Mouse (Mus musculus) midbrain, postnatal 0 days (tissue): ENCODE data around the gene Gjc2. TPM values are rescaled to one million over a fixed set of nuclear protein-coding genes. Genes with fewer than 3 reads are reported as not detected.

Experiments
- ATAC-seq: fragments of 200-750 bp; cut with Nextera tagmentation; 2 replicates; pipeline ENCODE4 v1.8.0; 2017; ENCODE audit warnings: moderate number of reproducible peaks, mild to moderate bottlenecking, moderate TSS enrichment, moderate library complexity; ENCODE audit not compliant: low FRiP score
- DNase-seq: peaks from one replicate; pipeline ENCODE4 v3.0.0-alpha.2; 2015; ENCODE audit warnings: low spot score
- H3K27ac ChIP-seq: fragments of 300-500 bp; sonication (generic); 2 replicates; pipeline ENCODE4 v1.5.1; 2014; ENCODE audit warnings: low read depth, mild to moderate bottlenecking, low read length, mixed read lengths
- H3K27me3 ChIP-seq: fragments of 300-500 bp; sonication (generic); 2 replicates; pipeline ENCODE4 v1.6.1; 2014; ENCODE audit warnings: low read length, control low read depth, mixed read lengths; ENCODE audit not compliant: insufficient read depth
- H3K36me3 ChIP-seq: fragments of 300-500 bp; sonication (generic); 2 replicates; pipeline ENCODE4 v1.6.1; 2014; ENCODE audit warnings: low read length, control low read depth, mixed read lengths; ENCODE audit not compliant: insufficient read depth
- H3K4me1 ChIP-seq: fragments of 300-500 bp; sonication (generic); 2 replicates; pipeline ENCODE4 v1.6.1; 2014; ENCODE audit warnings: mild to moderate bottlenecking, control low read depth, antibody characterized with exemption, low read length, mixed read lengths; ENCODE audit not compliant: insufficient read depth
- H3K4me2 ChIP-seq: fragments of 300-500 bp; sonication (generic); 2 replicates; pipeline ENCODE4 v1.6.1; 2014; ENCODE audit warnings: low read depth, mild to moderate bottlenecking, low read length, mixed read lengths; ENCODE audit not compliant: poor library complexity, severe bottlenecking
- H3K4me3 ChIP-seq: fragments of 300-500 bp; sonication (generic); 2 replicates; pipeline ENCODE4 v1.5.1; 2014; ENCODE audit warnings: low read depth, mild to moderate bottlenecking, low read length, moderate library complexity
- H3K9ac ChIP-seq: fragments of 300-500 bp; sonication (generic); replicated peaks from 2 replicates; pipeline ENCODE4 v1.6.1; 2014; ENCODE audit warnings: mild to moderate bottlenecking, low read length, moderate library complexity, mixed read lengths; ENCODE audit not compliant: poor library complexity, severe bottlenecking
- H3K9me3 ChIP-seq: fragments of 300-500 bp; sonication (generic); 2 replicates; pipeline ENCODE4 v1.6.1; 2016; ENCODE audit warnings: low read length, control low read depth
- CTCF ChIP-seq: IDR thresholded peaks from 2 replicates; pipeline ENCODE4 v1.5.1; 2016; ENCODE audit warnings: antibody characterized with exemption, mild to moderate bottlenecking
- WGBS: fragments of 180-500 bp; shearing (Covaris S2); extraction: QIAGEN DNeasy Blood & Tissue Kit; methylation state at CpG from one replicate; pipeline ENCODE4 v1.1.7; 2014; 5-methylcytosine and 5-hydroxymethylcytosine counted together
- polyA plus RNA-seq: library from polyadenylated mRNA; unstranded; fragments of >200 nt; fragmentation: Nextera tagmentation; extraction: Ambion mirVana; gene quantifications from 2 replicates; pipeline ENCODE4 v1.2.1, GENCODE M21; 2015
- total RNA-seq: library from RNA; depleted of rRNA; stranded (reverse); fragments of >200 nt; gene quantifications from 2 replicates; pipeline ENCODE4 v1.2.3, GENCODE M21; 2014

Gjc2 gene
- total and polyA plus RNA-seq, 2 experiments from 2014 or later: 0.38 to 0.44 TPM

DNA sequence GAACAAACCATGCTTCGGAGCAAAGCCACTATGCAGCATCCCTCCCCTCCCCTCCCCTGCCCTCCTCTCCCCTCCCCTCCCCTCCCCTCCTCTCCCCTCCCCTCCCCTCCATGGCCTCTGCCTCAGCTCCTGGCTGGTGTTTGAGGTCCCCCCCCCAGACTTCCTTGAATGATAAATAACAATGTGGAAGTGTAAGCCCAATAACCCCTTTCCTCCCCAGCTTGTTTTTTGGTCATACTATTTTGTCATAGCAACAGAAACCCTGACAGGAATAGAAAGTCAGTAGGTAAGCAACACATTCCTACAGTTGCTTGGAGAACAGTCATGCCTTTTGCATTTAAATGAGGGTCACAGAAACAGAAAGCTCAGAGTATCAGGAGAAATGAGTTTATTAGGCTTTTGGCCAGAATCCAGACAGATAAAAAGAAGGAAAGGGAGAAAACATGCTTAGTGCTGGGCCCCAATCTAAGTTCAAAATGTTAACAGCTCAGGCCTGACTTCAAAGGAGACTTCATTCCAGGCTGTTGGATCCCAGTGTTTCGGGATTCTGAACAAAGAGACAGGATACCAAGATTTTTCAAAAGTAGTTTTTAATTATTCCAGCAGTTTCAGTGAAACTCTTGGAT is 17.3 kb downstream of the Gjc2 start:
- TF ChIP-seq CTCF: no peak
- H3K4me3 ChIP-seq: no peak overlapping the region
- H3K27ac ChIP-seq: no peak overlapping the region
- H3K4me2 ChIP-seq: no peak overlapping the region
- no peaks in the 10 kb centered on the region for H3K27me3 ChIP-seq
- H3K4me1 ChIP-seq: peaks cover 7% of the 10 kb centered on the region
- ATAC-seq (no peak), DNase-seq (peak; percentile 51)
- H3K9ac ChIP-seq: no peak overlapping the region
- H3K9me3 ChIP-seq: no peaks in the 10 kb centered on the region
- peaks cover 3% of the 10 kb centered on the region; the same call in 1 of the 2 replicates for H3K36me3 ChIP-seq
- 26% methylated on average over 2 of the region's 2 CpGs for WGBS

DNA sequence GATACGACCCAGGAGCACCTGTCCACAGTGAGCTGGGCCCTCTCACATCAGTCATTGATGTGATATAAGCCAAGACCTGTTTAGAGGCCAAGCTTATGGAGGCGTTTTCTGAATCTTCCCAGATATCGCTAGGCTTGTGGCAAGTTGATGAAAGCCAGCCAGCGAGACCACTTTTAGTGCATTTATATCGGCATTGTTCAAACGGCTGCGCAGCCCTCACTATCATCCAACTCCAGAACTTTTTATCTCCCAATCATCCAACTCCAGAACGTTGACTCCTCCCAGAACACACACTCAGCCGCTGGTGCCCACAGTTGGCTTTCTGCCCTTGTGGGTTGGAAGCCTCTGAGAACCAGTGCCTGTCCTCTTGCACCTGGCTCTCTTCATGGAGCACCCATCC is 18.6 kb downstream of the Gjc2 start:
- Histone ChIP-seq H3K4me2 (peak overlapping the region; percentile 65; the same call in 1 of the 2 replicates), H3K4me1 (peaks cover 7% of the 10 kb centered on the region), H3K27me3 (no peaks in the 10 kb centered on the region), H3K4me3 (no peak overlapping the region), H3K27ac (no peak overlapping the region), H3K36me3 (peaks cover 6% of the 10 kb centered on the region), H3K9ac (no peak overlapping the region), H3K9me3 (no peaks in the 10 kb centered on the region)
- TF ChIP-seq CTCF: no peak
- DNase-seq (no peak), ATAC-seq (no peak)
- 90% methylated on average over 9 of the region's 9 CpGs for WGBS

DNA sequence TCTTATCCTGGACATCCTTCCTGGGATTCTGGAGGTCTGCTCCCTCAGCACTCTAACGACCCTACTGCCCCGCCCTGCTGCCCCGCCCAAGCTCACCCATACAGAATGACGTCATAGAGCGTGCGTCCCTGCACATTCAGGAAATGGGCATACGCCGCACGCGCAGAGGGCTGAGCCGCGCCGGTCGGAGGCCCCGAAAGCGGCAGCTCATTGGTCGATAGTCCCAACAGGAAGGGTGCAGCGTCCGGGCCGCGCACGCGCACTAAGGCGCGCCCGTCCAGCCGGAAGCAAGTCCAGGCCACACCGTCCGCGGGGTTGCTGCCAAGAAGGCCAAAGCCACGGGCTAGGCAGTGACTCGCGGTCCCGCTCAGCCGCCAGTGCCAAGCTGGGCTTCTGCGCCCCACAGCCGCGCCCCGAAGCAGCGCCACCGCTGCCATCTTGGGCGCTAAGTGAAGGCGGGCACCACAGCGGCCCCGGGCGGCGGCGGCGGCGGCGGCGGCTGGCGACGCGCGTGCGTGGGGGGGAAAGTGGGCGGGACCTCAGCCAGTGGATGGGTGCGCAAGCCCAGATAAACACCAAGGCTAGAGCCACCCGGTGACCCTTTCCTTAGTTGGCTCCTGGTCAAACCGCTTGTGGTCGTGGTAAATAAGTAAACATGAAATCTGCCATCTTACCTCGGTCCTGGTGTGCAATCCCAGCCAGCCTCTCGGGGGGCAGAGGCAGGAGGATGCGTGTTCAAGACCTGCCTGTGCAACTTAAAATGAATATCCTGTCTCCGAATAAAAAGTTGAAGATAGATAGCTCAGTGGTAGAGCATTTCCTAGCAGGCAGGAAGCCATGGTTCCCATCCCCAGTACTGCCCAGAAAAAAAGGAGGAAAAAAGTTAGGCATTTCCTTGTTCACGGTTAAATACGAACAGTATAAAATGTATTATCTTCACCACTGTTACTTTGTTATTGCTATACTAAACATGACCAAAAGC is 19.5 kb downstream of the Gjc2 start, which contains the start of gene Iba57:
TSS of gene Iba57 (minus strand) at position 485 of the 982 bp plus-strand sequence.
- DNase-seq: peak; percentile 99
- H3K36me3 ChIP-seq: peaks cover 8% of the 10 kb centered on the region

DNA sequence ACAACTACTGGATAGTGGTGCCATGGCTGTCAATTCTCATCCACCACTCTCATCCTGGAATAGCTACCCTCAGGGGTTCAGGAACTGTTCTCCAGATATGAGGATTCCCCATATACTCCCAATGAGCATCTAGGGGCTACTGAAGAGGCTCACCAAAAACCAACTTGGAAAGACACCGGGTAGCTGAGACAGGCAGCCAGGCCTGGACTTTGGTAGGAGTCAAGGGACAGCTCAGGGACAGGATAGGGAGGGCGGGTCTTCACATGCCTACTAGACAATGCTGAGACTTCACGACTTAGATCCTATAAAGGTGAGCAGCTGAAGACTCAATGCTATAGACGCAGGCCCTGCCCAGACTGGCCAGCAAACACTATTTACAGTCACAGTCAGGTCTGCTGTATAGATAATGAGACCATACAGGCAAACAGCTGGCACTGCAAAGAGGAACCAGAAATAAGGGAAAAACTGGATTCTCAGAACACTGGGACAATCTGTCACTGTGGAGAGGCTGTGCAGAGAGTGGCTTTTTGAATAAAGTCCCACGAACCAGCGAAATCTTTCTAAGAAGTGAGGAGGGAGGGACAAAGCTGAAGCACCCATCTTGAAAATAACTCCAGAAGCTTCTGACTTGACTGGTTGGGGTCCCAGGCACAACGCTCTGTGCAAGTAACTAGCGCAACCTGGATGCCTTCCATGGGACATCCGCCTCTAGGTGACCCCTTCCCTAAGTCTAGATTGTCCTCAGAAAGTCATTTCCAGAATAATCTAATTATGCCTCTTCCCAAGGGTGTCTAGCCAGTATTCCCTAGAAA is 20.4 kb downstream of the Gjc2 start:
- Histone ChIP-seq H3K36me3 (peaks cover 17% of the 10 kb centered on the region), H3K27me3 (no peaks in the 10 kb centered on the region), H3K4me1 (peaks cover 7% of the 10 kb centered on the region), H3K9ac (peak overlapping the region; percentile 66), H3K9me3 (no peaks in the 10 kb centered on the region), H3K27ac (peak overlapping the region; percentile 96), H3K4me3 (peak overlapping the region; percentile 49), H3K4me2 (peak overlapping the region; percentile 65)
- ATAC-seq (peak; percentile 5; the same call in 1 of the 2 replicates), DNase-seq (no peak)
- WGBS: 54% methylated on average over 9 of the region's 9 CpGs
- no peak for TF ChIP-seq CTCF

More for the DNA sequence above, 19.5 kb downstream of the Gjc2 start, which contains the start of gene Iba57:
- Histone ChIP-seq H3K4me2 (peak within 1 kb of the TSS; percentile 65), H3K9ac (peak within 1 kb of the TSS; percentile 66), H3K27ac (peak within 1 kb of the TSS; percentile 96), H3K9me3 (no peaks in the 10 kb centered on the region), H3K27me3 (no peaks in the 10 kb centered on the region), H3K4me3 (peak within 1 kb of the TSS; percentile 49), H3K4me1 (peaks cover 7% of the 10 kb centered on the region)
- ATAC-seq: peak; percentile 97
- WGBS: 4% methylated on average over 50 of the region's 68 CpGs
- TF ChIP-seq CTCF: peak; percentile 49

DNA sequence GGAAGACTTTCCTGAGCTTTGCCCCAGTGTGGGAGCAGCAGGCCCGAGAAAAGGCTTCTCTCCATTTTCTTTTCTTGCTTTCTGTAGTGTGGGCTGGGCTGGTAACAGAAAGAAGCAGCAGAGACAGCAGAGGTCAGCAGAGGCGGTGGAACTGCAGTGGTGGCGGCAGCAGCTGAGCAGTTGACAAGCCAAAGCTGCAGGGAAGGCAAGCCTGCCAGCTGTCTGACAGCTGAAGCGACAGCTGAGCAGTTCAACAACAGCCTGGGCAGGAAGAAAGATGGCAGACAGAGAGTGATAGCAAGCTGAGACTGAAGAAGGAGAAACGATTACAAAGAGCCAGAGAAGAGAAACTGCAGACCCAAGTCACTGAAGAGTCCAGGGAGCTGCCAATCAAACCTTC is 21.6 kb downstream of the Gjc2 start:
- no peaks in the 10 kb centered on the region for H3K27me3 ChIP-seq
- TF ChIP-seq CTCF: no peak
- no peak overlapping the region for H3K9ac ChIP-seq
- H3K27ac ChIP-seq: no peak overlapping the region
- no peak for ATAC-seq
- no peak overlapping the region for H3K4me2 ChIP-seq
- no peaks in the 10 kb centered on the region for H3K9me3 ChIP-seq
- peaks cover 7% of the 10 kb centered on the region for H3K4me1 ChIP-seq
- WGBS: 73% methylated on average over 5 of the region's 5 CpGs
- peak; percentile 12 for DNase-seq
- peaks cover 20% of the 10 kb centered on the region for H3K36me3 ChIP-seq
- no peak overlapping the region for H3K4me3 ChIP-seq
